Mouse (Mus musculus) C2C12 (cell line): ENCODE data around the gene Lemd1. TPM values are rescaled to one million over a fixed set of nuclear protein-coding genes. Genes with fewer than 3 reads are reported as not detected.

Experiments
- H3K27me3 ChIP-seq: one replicate; pipeline ENCODE4 v1.6.1; 2011; ENCODE audit not compliant: control insufficient read depth, insufficient read depth, insufficient read length
- H3K36me3 ChIP-seq: one replicate; pipeline ENCODE4 v1.6.1; 2011; ENCODE audit not compliant: control insufficient read depth, insufficient read depth
- H3K4me3 ChIP-seq: one replicate; pipeline ENCODE4 v1.5.1; 2011; ENCODE audit warnings: mild to moderate bottlenecking, control low read depth; ENCODE audit not compliant: poor library complexity, insufficient read depth, severe bottlenecking
- H3K79me2 ChIP-seq: one replicate; pipeline ENCODE4 v1.6.1; 2011; ENCODE audit not compliant: control insufficient read depth, insufficient read depth
- H3K79me3 ChIP-seq: one replicate; pipeline ENCODE4 v1.6.1; 2011; ENCODE audit warnings: low read depth, control low read depth
- H3ac ChIP-seq: one replicate; pipeline ENCODE3; 2011; ENCODE audit warnings: low read depth; ENCODE audit not compliant: control insufficient read depth, insufficient read length
- CEBPB ChIP-seq: IDR thresholded peaks from one replicate; pipeline ENCODE4 v1.6.1; 2011; ENCODE audit warnings: low read depth, mild to moderate bottlenecking, control low read depth, moderate library complexity
- CTCF ChIP-seq: IDR thresholded peaks from one replicate; pipeline ENCODE4 v1.5.1; 2011; ENCODE audit not compliant: control insufficient read depth, insufficient read depth, insufficient read length
- FOSL1 ChIP-seq: IDR thresholded peaks from one replicate; pipeline ENCODE4 v1.8.0; 2011; ENCODE audit warnings: mild to moderate bottlenecking, low read length; ENCODE audit not compliant: poor library complexity, insufficient read depth, severe bottlenecking
- MAX ChIP-seq: IDR thresholded peaks from one replicate; pipeline ENCODE4 v1.6.1; 2011; ENCODE audit warnings: mild to moderate bottlenecking, control low read depth
- MYOD1 ChIP-seq: IDR thresholded peaks from one replicate; pipeline ENCODE4 v1.6.1; 2011; ENCODE audit warnings: low read depth; ENCODE audit not compliant: control insufficient read depth, insufficient read length
- MYOG ChIP-seq: IDR thresholded peaks from one replicate; pipeline ENCODE4 v1.6.1; 2011; ENCODE audit not compliant: control insufficient read depth, insufficient read length; ENCODE audit errors: extremely low read depth
- USF1 ChIP-seq: IDR thresholded peaks from one replicate; pipeline ENCODE4 v1.6.1; 2011; ENCODE audit warnings: low read depth, mild to moderate bottlenecking, control low read depth, moderate library complexity
- polyA plus RNA-seq: library from polyadenylated mRNA; unstranded; fragments of >200 nt; fragmentation: generic; extraction: Trizol; gene quantifications from one replicate; pipeline ENCODE4 v1.2.1, GENCODE M21; 2012; ENCODE audit warnings: missing spikeins

The Lemd1 gene
- polyA plus RNA-seq, 1 experiment: 0.14 TPM

GRCm38 (mm10) chr1:132292318-132293129 lies 101.3 kb downstream of the Lemd1 start:
- TF ChIP-seq CEBPB (no peak), USF1 (no peak), FOSL1 (peak; percentile 52), CTCF (peak; percentile 65), MAX (peak; percentile 31), MYOG (no peak), MYOD1 (no peak)
- H3K79me2 ChIP-seq: peaks cover 37% of the 10 kb centered on the region
- no peaks in the 10 kb centered on the region for H3K27me3 ChIP-seq
- H3K4me3 ChIP-seq: no peak overlapping the region
- peak overlapping the region; percentile 75 for H3ac ChIP-seq
- no peaks in the 10 kb centered on the region for H3K36me3 ChIP-seq
- H3K79me3 ChIP-seq: peaks cover 20% of the 10 kb centered on the region

GRCm38 (mm10) chr1:132295506-132295905 lies 104.3 kb downstream of the Lemd1 start:
- no peak for TF ChIP-seq MAX
- H3K79me2 ChIP-seq: peaks cover 21% of the 10 kb centered on the region
- H3K36me3 ChIP-seq: no peaks in the 10 kb centered on the region
- no peak overlapping the region for H3ac ChIP-seq
- H3K79me3 ChIP-seq: peaks cover 2% of the 10 kb centered on the region
- H3K27me3 ChIP-seq: no peaks in the 10 kb centered on the region
- no peak overlapping the region for H3K4me3 ChIP-seq

- no peak overlapping the region for H3ac ChIP-seq
- no peaks in the 10 kb centered on the region for H3K79me3 ChIP-seq
- no peaks in the 10 kb centered on the region for H3K36me3 ChIP-seq
- TF ChIP-seq MAX (no peak), CTCF (no peak)
- no peaks in the 10 kb centered on the region for H3K27me3 ChIP-seq
- H3K79me2 ChIP-seq: peaks cover 15% of the 10 kb centered on the region
- H3K4me3 ChIP-seq: no peak overlapping the region
These were observed 104.8 kb downstream of the Lemd1 start for GRCm38 (mm10) chr1:132296051-132296450.

GRCm38 (mm10) chr1:132298425-132298800 lies 107.2 kb downstream of the Lemd1 start, which contains the start of gene Klhdc8a:
Gene Klhdc8a (plus strand): TSS chr1:132298626.
- Histone ChIP-seq H3ac (peak within 1 kb of the TSS; percentile 74), H3K4me3 (peak within 1 kb of the TSS; percentile 48), H3K79me3 (no peaks in the 10 kb centered on the region), H3K79me2 (peaks cover 14% of the 10 kb centered on the region), H3K36me3 (no peaks in the 10 kb centered on the region), H3K27me3 (no peaks in the 10 kb centered on the region)
- TF ChIP-seq MAX (no peak), FOSL1 (no peak), MYOG (no peak), USF1 (peak; percentile 29), MYOD1 (no peak)

- TF ChIP-seq MYOD1 (no peak), USF1 (no peak), CEBPB (no peak), MAX (no peak), FOSL1 (no peak), MYOG (no peak), CTCF (no peak)
- peak overlapping the region; percentile 74 for H3ac ChIP-seq
- peak overlapping the region; percentile 48 for H3K4me3 ChIP-seq
- H3K79me2 ChIP-seq: peaks cover 14% of the 10 kb centered on the region
- no peaks in the 10 kb centered on the region for H3K79me3 ChIP-seq
- H3K36me3 ChIP-seq: no peaks in the 10 kb centered on the region
- H3K27me3 ChIP-seq: no peaks in the 10 kb centered on the region
These were observed 107.7 kb downstream of the Lemd1 start for GRCm38 (mm10) chr1:132298801-132299464.

GRCm38 (mm10) chr1:132299744-132300143 lies 108.5 kb downstream of the Lemd1 start:
- peaks cover 14% of the 10 kb centered on the region for H3K79me2 ChIP-seq
- H3K4me3 ChIP-seq: peak overlapping the region; percentile 48
- H3K79me3 ChIP-seq: no peaks in the 10 kb centered on the region
- TF ChIP-seq FOSL1 (no peak), CEBPB (no peak), CTCF (no peak), USF1 (no peak), MYOD1 (no peak), MYOG (no peak), MAX (no peak)
- peaks cover 5% of the 10 kb centered on the region for H3K36me3 ChIP-seq
- H3ac ChIP-seq: no peak overlapping the region
- H3K27me3 ChIP-seq: no peaks in the 10 kb centered on the region
